Mouse (Mus musculus) naive thymus-derived CD4-positive, alpha-beta T cell, adult 5 months (primary cell): ENCODE results near the gene Polr2h. TPM values are rescaled to one million over a fixed set of nuclear protein-coding genes. Genes with fewer than 3 reads are reported as not detected.

Source experiments
- polyA plus RNA-seq: library from polyadenylated mRNA; unstranded; fragments of 100-300 nt; shearing (Covaris generic); gene quantifications from one replicate; pipeline ENCODE4 v1.2.1, GENCODE M21; 2017

The Polr2h gene
- polyA plus RNA-seq, result 50.7 TPM

GRCm38 (mm10) chr16:20717181-20717977 is at the start of gene Polr2h, which contains the start of gene Clcn2:
TSS of gene Polr2h (plus strand) at chr16:20717665.
TSS of gene Clcn2 (minus strand) at chr16:20717746.

GRCm38 (mm10) chr16:20668013-20668412 is 49.5 kb upstream of the Polr2h start, which contains the start of gene Eif4g1:
TSS of gene Eif4g1 (plus strand) at chr16:20668313.

GRCm38 (mm10) chr16:20693111-20693701 is 24.3 kb upstream of the Polr2h start, which contains the start of gene Fam131a:
TSS of gene Fam131a (plus strand) at chr16:20693241.

GRCm38 (mm10) chr16:20732925-20733730 is 15.7 kb downstream of the Polr2h start, which contains the start of gene Chrd:
TSS of gene Chrd (plus strand) at chr16:20733127.

GRCm38 (mm10) chr16:20733731-20734730 is 16.6 kb downstream of the Polr2h start, which contains the start of gene Thpo:
TSS of gene Thpo (minus strand) at chr16:20734511.

Other genes starting within 250 kb of the Polr2h start
- 76.2 TPM for gene Eif2b5, start 218.8 kb upstream of the Polr2h start, polyA plus RNA-seq
- gene Dvl3, start 200.7 kb upstream of the Polr2h start, polyA plus RNA-seq, result 22.0 TPM
- gene Ap2m1, start 182.2 kb upstream of the Polr2h start, polyA plus RNA-seq, result 394 TPM
- gene Abcf3, start 169.1 kb upstream of the Polr2h start, polyA plus RNA-seq, result 84.1 TPM
- gene Vwa5b2, start 128.2 kb upstream of the Polr2h start, polyA plus RNA-seq, result 0.16 TPM
- 9.8 TPM for gene Eef1akmt4, start 106.1 kb upstream of the Polr2h start, polyA plus RNA-seq
- gene Gm49333, start 106.1 kb upstream of the Polr2h start, polyA plus RNA-seq, result not detected
- 16.6 TPM for gene Alg3, start 105.9 kb upstream of the Polr2h start, polyA plus RNA-seq
- gene Camk2n2, start 96.4 kb upstream of the Polr2h start, polyA plus RNA-seq, result not detected
- gene Ece2, start 87.8 kb upstream of the Polr2h start, polyA plus RNA-seq, result not detected
- gene Psmd2, start 66.0 kb upstream of the Polr2h start, polyA plus RNA-seq, result 175 TPM
- 147 TPM for gene Eif4g1, start 49.4 kb upstream of the Polr2h start, polyA plus RNA-seq
- gene Fam131a, start 24.4 kb upstream of the Polr2h start, polyA plus RNA-seq, result 1.2 TPM
- 4.6 TPM for gene Clcn2, start 81 bp downstream of the Polr2h start, polyA plus RNA-seq
- not detected for gene Chrd, start 15.5 kb downstream of the Polr2h start, polyA plus RNA-seq
- not detected for gene Thpo, start 16.8 kb downstream of the Polr2h start, polyA plus RNA-seq